13 mouse cellular contexts compared by ENCODE assay signal in genomic region chr14:48257759-48258158, GRCm38 (mm10).
DNase-seq lines count a peak whose midpoint lies in the region; ATAC-seq lines count a peak whose summit lies in the region.
"Had no signal": no experiment of that assay in that cellular context is flagged by ENCODE, and none has a peak within 500 bp of the region (broad histone marks: within the 10 kb centered on the region; RNA-seq: fewer than 3 reads in every experiment).

No protein-coding gene starts in this region.

- no peak overlapping the region for H3K4me2 ChIP-seq in forebrain, embryonic 14.5 days (ENCODE audit: low read length)
- H3K4me2 ChIP-seq in forebrain, embryonic 15.5 days (replicated peaks), result no peak overlapping the region
- H3K4me2 ChIP-seq in kidney, embryonic 15.5 days, result no peak overlapping the region
- no peak overlapping the region for H3K4me2 ChIP-seq in midbrain, embryonic 14.5 days (ENCODE audit: low read length)
- H3K4me2 ChIP-seq: limb, embryonic 15.5 days had no signal

- H3K9me3 ChIP-seq in forebrain, embryonic 14.5 days (replicated peaks; ENCODE audit: control insufficient read depth, low read length), result no peaks in the 10 kb centered on the region
- no peaks in the 10 kb centered on the region for H3K9me3 ChIP-seq in forebrain, embryonic 15.5 days
- H3K9me3 ChIP-seq in kidney, embryonic 15.5 days (replicated peaks), result no peaks in the 10 kb centered on the region
- no peaks in the 10 kb centered on the region for H3K9me3 ChIP-seq in midbrain, embryonic 14.5 days (ENCODE audit: control insufficient read depth, low read length)
- H3K9me3 ChIP-seq in midbrain, embryonic 10.5 days (replicated peaks), result no peaks in the 10 kb centered on the region
- H3K9me3 ChIP-seq: limb, embryonic 15.5 days had no signal

- no peak overlapping the region for H3K9ac ChIP-seq in forebrain, embryonic 14.5 days (ENCODE audit: low read length)
- H3K9ac ChIP-seq in forebrain, embryonic 15.5 days (replicated peaks), result no peak overlapping the region
- H3K9ac ChIP-seq in kidney, embryonic 15.5 days, result no peak overlapping the region
- no peak overlapping the region for H3K9ac ChIP-seq in midbrain, embryonic 14.5 days (replicated peaks; ENCODE audit: low read length)
- H3K9ac ChIP-seq: limb, embryonic 15.5 days had no signal

- no peaks in the 10 kb centered on the region for H3K4me1 ChIP-seq in forebrain, embryonic 14.5 days (ENCODE audit: control insufficient read depth, insufficient read depth, low read length)
- no peaks in the 10 kb centered on the region for H3K4me1 ChIP-seq in forebrain, embryonic 15.5 days
- H3K4me1 ChIP-seq in kidney, embryonic 15.5 days, result peaks cover 18% of the 10 kb centered on the region
- H3K4me1 ChIP-seq in midbrain, embryonic 14.5 days (ENCODE audit: control insufficient read depth, insufficient read depth, low read length), result 0 out of 2 replicates have a peak, but pooled peaks cover 5% of the 10 kb centered on the region
- H3K4me1 ChIP-seq in midbrain, embryonic 10.5 days, result peaks cover 17% of the 10 kb centered on the region
- H3K4me1 ChIP-seq: limb, embryonic 15.5 days had no signal

- peak; percentile 61 for DNase-seq in forebrain, embryonic 14.5 days (ENCODE audit: low spot score)
- peak; percentile 18 for DNase-seq in kidney, adult 9 months
- DNase-seq in midbrain, embryonic 14.5 days, result peak; percentile 32
- DNase-seq in midbrain, embryonic 10.5 days (ENCODE audit: low spot score), result no peak
- peak; percentile 18 to 47 for DNase-seq in kidney, postnatal 36 days
- DNase-seq in adrenal gland, postnatal 25 days, result no peak
- DNase-seq: thymus, adult 18-20 months had no signal

- H3K27me3 ChIP-seq in forebrain, embryonic 14.5 days (replicated peaks; ENCODE audit: control insufficient read depth, insufficient read depth, low read length), result no peaks in the 10 kb centered on the region
- no peaks in the 10 kb centered on the region for H3K27me3 ChIP-seq in forebrain, embryonic 15.5 days
- H3K27me3 ChIP-seq in kidney, embryonic 15.5 days, result no peaks in the 10 kb centered on the region
- no peaks in the 10 kb centered on the region for H3K27me3 ChIP-seq in midbrain, embryonic 14.5 days (ENCODE audit: control insufficient read depth, insufficient read depth, low read length)
- no peaks in the 10 kb centered on the region for H3K27me3 ChIP-seq in midbrain, embryonic 10.5 days (ENCODE audit: low read depth, poor library complexity, severe bottlenecking)
- H3K27me3 ChIP-seq: limb, embryonic 15.5 days had no signal

- no peak overlapping the region for H3K27ac ChIP-seq in forebrain, embryonic 14.5 days (ENCODE audit: low read depth, low read length)
- H3K27ac ChIP-seq in forebrain, embryonic 15.5 days (replicated peaks), result no peak overlapping the region
- H3K27ac ChIP-seq in kidney, embryonic 15.5 days, result no peak overlapping the region
- no peak overlapping the region for H3K27ac ChIP-seq in midbrain, embryonic 14.5 days (replicated peaks; ENCODE audit: low read depth, low read length)
- H3K27ac ChIP-seq in midbrain, embryonic 10.5 days (replicated peaks), result no peak overlapping the region
- H3K27ac ChIP-seq: left cerebral cortex, adult 2 months; limb, embryonic 15.5 days; macrophage had no signal

- H3K4me3 ChIP-seq in forebrain, embryonic 14.5 days (ENCODE audit: low read depth, low read length), result no peak overlapping the region
- H3K4me3 ChIP-seq in forebrain, embryonic 15.5 days, result no peak overlapping the region
- H3K4me3 ChIP-seq in kidney, embryonic 15.5 days (replicated peaks), result no peak overlapping the region
- H3K4me3 ChIP-seq in midbrain, embryonic 14.5 days (replicated peaks; ENCODE audit: low read depth, low read length), result no peak overlapping the region
- no peak overlapping the region for H3K4me3 ChIP-seq in midbrain, embryonic 10.5 days
- H3K4me3 ChIP-seq: left cerebral cortex, adult 2 months; limb, embryonic 15.5 days had no signal

- H3K36me3 ChIP-seq in forebrain, embryonic 14.5 days (ENCODE audit: control insufficient read depth, insufficient read depth, low read length), result peaks cover 11% of the 10 kb centered on the region; the same call in 1 of the 2 replicates
- H3K36me3 ChIP-seq in forebrain, embryonic 15.5 days, result no peaks in the 10 kb centered on the region
- H3K36me3 ChIP-seq in kidney, embryonic 15.5 days, result peaks cover 15% of the 10 kb centered on the region
- peaks cover 5% of the 10 kb centered on the region; the same call in 1 of the 2 replicates for H3K36me3 ChIP-seq in midbrain, embryonic 14.5 days (ENCODE audit: control insufficient read depth, insufficient read depth, low read length)
- peaks cover 50% of the 10 kb centered on the region for H3K36me3 ChIP-seq in midbrain, embryonic 10.5 days

- 67% methylated on average over 7 of the region's 7 CpGs for WGBS in forebrain, embryonic 14.5 days
- WGBS in forebrain, embryonic 15.5 days, result 54% methylated on average over 7 of the region's 7 CpGs
- 61% methylated on average over 7 of the region's 7 CpGs for WGBS in kidney, embryonic 15.5 days
- 84% methylated on average over 7 of the region's 7 CpGs for WGBS in midbrain, embryonic 14.5 days
- WGBS in midbrain, embryonic 10.5 days, result 87% methylated on average over 7 of the region's 7 CpGs

- ATAC-seq in forebrain, embryonic 14.5 days, result no peak
- no peak for ATAC-seq in forebrain, embryonic 15.5 days (replicated peaks)
- ATAC-seq in kidney, embryonic 15.5 days (replicated peaks; ENCODE audit: low FRiP score), result no peak
- no peak for ATAC-seq in midbrain, embryonic 14.5 days (ENCODE audit: low FRiP score, low TSS enrichment)
- ATAC-seq: intestine, postnatal 0 days had no signal

Comparison
In these comparisons a context has a peak if more than half of its experiments do, and no peak if none do; other contexts are left out.
1. DNase-seq: peak in forebrain, embryonic 14.5 days (single experiment), kidney, adult 9 months (single experiment), midbrain, embryonic 14.5 days (single experiment) and kidney, postnatal 36 days (2 of 2); none in midbrain, embryonic 10.5 days (single experiment) and adrenal gland, postnatal 25 days (single experiment).